Mouse (Mus musculus) lung, embryonic 16.5 days (tissue): ENCODE data around the gene Tnrc6a. TPM values are rescaled to one million over a fixed set of nuclear protein-coding genes. Genes with fewer than 3 reads are reported as not detected.

ENCODE experiments used
- ATAC-seq: fragments of 200-750 bp; cut with Nextera tagmentation; 2 replicates; pipeline ENCODE4 v1.8.0; 2017; ENCODE audit warnings: low read depth, mild to moderate bottlenecking, moderate library complexity
- H3K27ac ChIP-seq: fragments of 300-500 bp; sonication (generic); 2 replicates; pipeline ENCODE4 v1.5.1; 2014; ENCODE audit warnings: mild to moderate bottlenecking, control low read depth, low read length
- H3K27me3 ChIP-seq: fragments of 300-500 bp; sonication (generic); 2 replicates; pipeline ENCODE4 v1.6.1; 2014; ENCODE audit warnings: low read depth, low read length, mixed read lengths; ENCODE audit not compliant: control insufficient read depth, insufficient read depth
- H3K36me3 ChIP-seq: fragments of 300-500 bp; sonication (generic); 2 replicates; pipeline ENCODE4 v1.6.1; 2014; ENCODE audit warnings: low read length; ENCODE audit not compliant: control insufficient read depth, insufficient read depth
- H3K4me1 ChIP-seq: fragments of 300-500 bp; sonication (generic); replicated peaks from 2 replicates; pipeline ENCODE4 v1.6.1; 2014; ENCODE audit warnings: low read length, mixed read lengths; ENCODE audit not compliant: control insufficient read depth, insufficient read depth
- H3K4me2 ChIP-seq: fragments of 300-500 bp; sonication (generic); 2 replicates; pipeline ENCODE4 v1.6.1; 2014; ENCODE audit warnings: low read depth, low read length, control low read depth
- H3K4me3 ChIP-seq: fragments of 300-500 bp; sonication (generic); 2 replicates; pipeline ENCODE4 v1.5.1; 2014; ENCODE audit warnings: mild to moderate bottlenecking, low read length, control low read depth
- H3K9ac ChIP-seq: fragments of 300-500 bp; sonication (generic); 2 replicates; pipeline ENCODE4 v1.6.1; 2014; ENCODE audit warnings: low read length, control low read depth
- H3K9me3 ChIP-seq: fragments of 300-500 bp; sonication (generic); 2 replicates; pipeline ENCODE4 v1.6.1; 2016; ENCODE audit warnings: low read length; ENCODE audit not compliant: control insufficient read depth
- WGBS: fragments of 180-500 bp; shearing (Covaris S2); extraction: QIAGEN DNeasy Blood & Tissue Kit; methylation state at CpG from one replicate; pipeline ENCODE4 v1.1.7; 2014; 5-methylcytosine and 5-hydroxymethylcytosine counted together
- polyA plus RNA-seq: library from polyadenylated mRNA; unstranded; fragments of >200 nt; fragmentation: Nextera tagmentation; extraction: Ambion mirVana; gene quantifications from 2 replicates; pipeline ENCODE4 v1.2.1, GENCODE M21; 2015

Gene Tnrc6a
- polyA plus RNA-seq, 1 experiment from 2014 or later, result 41.9 TPM

DNA sequence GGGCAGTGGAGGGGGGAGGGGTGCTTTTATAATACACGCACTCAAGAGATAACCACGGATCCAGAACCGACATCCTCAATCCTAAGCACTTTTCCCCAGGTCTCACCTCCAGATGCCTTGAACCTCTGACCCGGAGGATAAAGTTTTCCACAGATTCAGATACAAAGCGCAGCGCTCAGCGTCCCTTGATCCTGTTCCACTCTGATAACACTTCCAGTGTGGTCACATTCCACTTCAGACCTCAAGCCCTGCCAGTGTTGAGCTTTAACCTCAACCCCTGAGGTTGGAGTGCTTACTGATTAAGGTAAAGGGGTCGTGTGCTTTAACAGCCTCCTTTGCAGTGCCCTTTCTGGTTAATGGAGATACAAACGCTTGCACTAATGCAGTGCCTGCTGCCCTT, 86.2 kb downstream of the Tnrc6a start:
- no peaks in the 10 kb centered on the region for H3K36me3 ChIP-seq
- no peak for ATAC-seq
- no peaks in the 10 kb centered on the region for H3K9me3 ChIP-seq
- 25% methylated on average over 9 of the region's 9 CpGs for WGBS
- H3K4me3 ChIP-seq, result no peak overlapping the region
- no peak overlapping the region for H3K9ac ChIP-seq
- H3K27me3 ChIP-seq, result no peaks in the 10 kb centered on the region
- H3K4me1 ChIP-seq, result peaks cover 4% of the 10 kb centered on the region; the same call in 1 of the 2 replicates
- H3K4me2 ChIP-seq, result no peak overlapping the region
- no peak overlapping the region for H3K27ac ChIP-seq

- Histone ChIP-seq H3K36me3 (no peaks in the 10 kb centered on the region), H3K27ac (no peak overlapping the region), H3K4me3 (no peak overlapping the region), H3K27me3 (no peaks in the 10 kb centered on the region), H3K9ac (no peak overlapping the region), H3K4me2 (no peak overlapping the region), H3K9me3 (no peaks in the 10 kb centered on the region), H3K4me1 (peaks cover 4% of the 10 kb centered on the region; the same call in 1 of the 2 replicates)
- no peak for ATAC-seq
- WGBS, result 59% methylated on average over 5 of the region's 5 CpGs
Observed at GRCm38 (mm10) chr7:123211461-123211860, 87.8 kb downstream of the Tnrc6a start.

GRCm38 (mm10) chr7:123212316-123212715, 88.6 kb downstream of the Tnrc6a start:
- no peaks in the 10 kb centered on the region for H3K36me3 ChIP-seq
- peaks cover 4% of the 10 kb centered on the region; the same call in 1 of the 2 replicates for H3K4me1 ChIP-seq
- no peak overlapping the region for H3K27ac ChIP-seq
- no peak for ATAC-seq
- no peak overlapping the region for H3K4me2 ChIP-seq
- WGBS, result 77% methylated on average over 5 of the region's 5 CpGs
- H3K27me3 ChIP-seq, result no peaks in the 10 kb centered on the region
- no peak overlapping the region for H3K4me3 ChIP-seq
- H3K9ac ChIP-seq, result no peak overlapping the region
- H3K9me3 ChIP-seq, result no peaks in the 10 kb centered on the region

DNA sequence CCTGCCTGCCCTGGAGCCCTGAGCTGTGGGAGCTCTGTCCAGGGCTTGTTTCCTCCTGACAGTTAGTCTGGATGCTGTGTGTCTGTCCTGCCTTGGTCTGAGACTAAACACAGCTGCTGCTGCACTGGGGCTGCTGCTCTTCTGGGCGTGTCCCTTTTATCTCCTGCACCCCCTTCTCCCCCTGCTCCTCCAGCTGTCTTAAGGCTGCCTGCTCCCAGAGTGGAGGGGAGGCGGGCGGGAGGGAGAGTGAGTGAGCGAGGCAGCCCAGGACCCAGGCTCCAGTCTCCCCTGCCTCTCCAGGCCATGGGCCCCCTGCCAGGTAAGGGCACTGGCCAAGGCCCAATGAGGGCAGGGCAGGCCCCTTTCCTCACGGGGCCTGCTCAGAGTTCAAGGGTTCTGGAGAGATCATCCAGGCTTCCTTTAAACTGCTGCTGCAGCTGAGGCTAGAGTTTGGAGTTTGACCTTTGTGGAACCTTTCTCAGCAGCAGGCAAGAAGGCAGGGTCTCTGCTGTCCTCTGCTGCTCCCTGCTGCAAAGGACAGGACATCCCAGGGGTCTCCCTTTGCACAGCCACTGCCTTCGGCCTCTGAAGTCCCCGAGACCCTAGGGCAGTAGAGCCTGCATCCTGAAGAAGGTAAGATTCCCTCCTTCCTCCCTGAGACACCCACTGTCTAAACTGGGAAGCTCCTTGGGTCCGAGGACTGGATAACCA, 90.8 kb downstream of the Tnrc6a start, which contains the start of gene Slc5a11:
Gene Slc5a11, plus strand, starts transcription at position 416 of the 711 bp plus-strand sequence.
- H3K4me1 ChIP-seq, result peaks cover 4% of the 10 kb centered on the region; the same call in 1 of the 2 replicates
- WGBS, result 30% methylated on average over 8 of the region's 8 CpGs
- no peak within 1 kb of the TSS for H3K4me3 ChIP-seq
- no peaks in the 10 kb centered on the region for H3K9me3 ChIP-seq
- H3K27ac ChIP-seq, result no peak within 1 kb of the TSS
- no peak within 1 kb of the TSS for H3K4me2 ChIP-seq
- ATAC-seq, result peak; percentile 76
- no peaks in the 10 kb centered on the region for H3K36me3 ChIP-seq
- no peaks in the 10 kb centered on the region for H3K27me3 ChIP-seq
- no peak within 1 kb of the TSS for H3K9ac ChIP-seq

GRCm38 (mm10) chr7:123215138-123215537, 91.5 kb downstream of the Tnrc6a start:
- Histone ChIP-seq H3K9ac (no peak overlapping the region), H3K27ac (no peak overlapping the region), H3K9me3 (no peaks in the 10 kb centered on the region), H3K36me3 (no peaks in the 10 kb centered on the region), H3K4me3 (no peak overlapping the region), H3K4me1 (peaks cover 4% of the 10 kb centered on the region; the same call in 1 of the 2 replicates), H3K27me3 (no peaks in the 10 kb centered on the region), H3K4me2 (no peak overlapping the region)
- WGBS, result 64% methylated on average over 2 of the region's 2 CpGs
- no peak for ATAC-seq

DNA sequence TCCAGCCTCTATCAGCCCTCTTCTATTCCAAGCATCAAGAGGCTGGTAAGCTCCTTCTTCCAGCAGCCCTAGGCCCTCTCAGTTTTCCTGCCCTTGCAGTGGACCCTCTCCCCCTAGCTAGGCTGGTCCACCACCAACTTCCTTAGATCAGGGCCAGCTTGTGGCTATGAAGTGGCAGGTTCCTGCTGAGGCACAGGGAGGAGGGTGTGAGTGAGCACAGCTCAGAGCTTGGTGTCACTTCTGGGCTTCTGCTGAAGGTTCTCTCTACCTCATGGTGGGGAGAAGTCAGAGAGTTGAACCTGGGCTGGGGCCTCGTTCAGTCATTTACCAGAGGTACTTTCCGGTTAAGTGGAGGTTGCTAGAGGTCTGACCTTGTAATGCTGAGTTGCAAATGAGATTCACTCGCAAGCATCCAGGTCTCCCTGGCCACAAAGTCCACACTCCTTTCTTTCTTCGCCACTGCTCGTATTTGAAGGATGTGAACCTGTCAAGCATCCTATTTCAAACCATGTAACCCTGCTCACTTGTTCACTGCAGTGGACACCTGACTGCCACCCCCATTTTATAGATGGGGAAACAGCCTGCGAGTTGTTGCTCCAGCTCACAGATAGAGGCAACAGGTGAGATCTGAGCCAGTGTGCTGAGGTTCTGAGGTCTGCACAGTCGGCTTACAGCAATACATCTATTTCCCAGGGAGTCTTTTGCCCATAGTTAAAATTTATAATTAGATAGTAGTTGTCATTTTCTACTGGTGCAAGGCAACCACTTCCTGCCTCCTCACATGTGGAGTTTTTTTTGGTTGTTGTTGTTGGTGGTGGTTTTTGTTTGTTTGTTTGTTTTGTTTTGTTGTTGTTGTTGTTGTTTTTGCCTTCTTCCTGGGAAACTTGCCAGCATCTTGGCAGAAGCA, 94.0 kb downstream of the Tnrc6a start:
- peaks cover 4% of the 10 kb centered on the region; the same call in 1 of the 2 replicates for H3K4me1 ChIP-seq
- H3K27ac ChIP-seq, result no peak overlapping the region
- H3K9ac ChIP-seq, result no peak overlapping the region
- no peaks in the 10 kb centered on the region for H3K9me3 ChIP-seq
- no peak overlapping the region for H3K4me2 ChIP-seq
- no peaks in the 10 kb centered on the region for H3K36me3 ChIP-seq
- 71% methylated on average over 7 of the region's 7 CpGs for WGBS
- H3K4me3 ChIP-seq, result no peak overlapping the region
- no peaks in the 10 kb centered on the region for H3K27me3 ChIP-seq
- ATAC-seq, result no peak

GRCm38 (mm10) chr7:123218620-123219019, 94.9 kb downstream of the Tnrc6a start:
- H3K9me3 ChIP-seq, result no peaks in the 10 kb centered on the region
- 48% methylated on average over 6 of the region's 6 CpGs for WGBS
- no peak overlapping the region for H3K9ac ChIP-seq
- H3K4me3 ChIP-seq, result no peak overlapping the region
- H3K36me3 ChIP-seq, result no peaks in the 10 kb centered on the region
- peaks cover 4% of the 10 kb centered on the region; the same call in 1 of the 2 replicates for H3K4me1 ChIP-seq
- H3K4me2 ChIP-seq, result no peak overlapping the region
- H3K27me3 ChIP-seq, result no peaks in the 10 kb centered on the region
- no peak for ATAC-seq
- H3K27ac ChIP-seq, result no peak overlapping the region

GRCm38 (mm10) chr7:123219781-123220632, 96.3 kb downstream of the Tnrc6a start:
- H3K9ac ChIP-seq, result no peak overlapping the region
- ATAC-seq, result no peak
- 67% methylated on average over 13 of the region's 13 CpGs for WGBS
- no peaks in the 10 kb centered on the region for H3K27me3 ChIP-seq
- H3K4me1 ChIP-seq, result no peaks in the 10 kb centered on the region
- H3K4me3 ChIP-seq, result no peak overlapping the region
- no peak overlapping the region for H3K4me2 ChIP-seq
- no peaks in the 10 kb centered on the region for H3K36me3 ChIP-seq
- no peaks in the 10 kb centered on the region for H3K9me3 ChIP-seq
- no peak overlapping the region for H3K27ac ChIP-seq
